Mouse (Mus musculus) embryonic fibroblast, embryonic 13.5 days (primary cell): ENCODE measurements around the gene Ahdc1. TPM values are rescaled to one million over a fixed set of nuclear protein-coding genes. Genes with fewer than 3 reads are reported as not detected.
"Not testable (repeated sequence)": the region's sequence is repeated elsewhere in the genome, so short reads cannot be mapped to it uniquely, and the experiment has no call there.

Experiments used
- H3K27ac ChIP-seq: 2 replicates; pipeline ENCODE4 v1.5.1; 2012; ENCODE audit warnings: low read length, control low read depth, inconsistent platforms; ENCODE audit not compliant: insufficient read depth
- H3K4me1 ChIP-seq: 2 replicates; pipeline ENCODE4 v1.6.1; 2011; ENCODE audit warnings: low read length; ENCODE audit not compliant: control insufficient read depth, insufficient read depth
- H3K4me3 ChIP-seq: 2 replicates; pipeline ENCODE4 v1.5.1; 2011; ENCODE audit warnings: mild to moderate bottlenecking, control low read depth, low read length; ENCODE audit not compliant: insufficient read depth
- CTCF ChIP-seq: IDR thresholded peaks from 2 replicates; pipeline ENCODE4 v1.5.1; 2011; ENCODE audit warnings: mild to moderate bottlenecking, control low read depth, low read length, moderate library complexity, borderline replicate concordance; ENCODE audit not compliant: insufficient read depth
- POLR2A ChIP-seq: IDR thresholded peaks from 2 replicates; pipeline ENCODE4 v1.6.1; 2011; ENCODE audit warnings: low read depth, mild to moderate bottlenecking, control low read depth, low read length, moderate library complexity
- polyA plus RNA-seq: library from polyadenylated mRNA; stranded (reverse); fragments of >200 nt; gene quantifications from 2 replicates; pipeline ENCODE4 v1.2.4, GENCODE M21; 2011; ENCODE audit warnings: low read depth; ENCODE audit not compliant: missing spikeins, insufficient read length

The Ahdc1 gene
- polyA plus RNA-seq, 1 experiment = 46.0 TPM

- TF ChIP-seq POLR2A (no peak), CTCF (no peak)
- Histone ChIP-seq H3K4me3 (no peak overlapping the region), H3K4me1 (no peaks in the 10 kb centered on the region), H3K27ac (no peak overlapping the region)
These were observed 22.3 kb upstream of the Ahdc1 start for GRCm38 (mm10) chr4:132988581-132989355.

- no peak for TF ChIP-seq CTCF
- TF ChIP-seq POLR2A = no peak
- H3K4me3 ChIP-seq = no peak overlapping the region
These were observed 17.5 kb upstream of the Ahdc1 start for GRCm38 (mm10) chr4:132993553-132993952.

GRCm38 (mm10) chr4:132997469-132998237 lies 13.4 kb upstream of the Ahdc1 start:
- Histone ChIP-seq H3K4me3 (no peak overlapping the region), H3K4me1 (no peaks in the 10 kb centered on the region), H3K27ac (no peak overlapping the region)
- TF ChIP-seq POLR2A (no peak), CTCF (no peak)

More at GRCm38 (mm10) chr4:132993553-132993952, 17.5 kb upstream of the Ahdc1 start:
- Histone ChIP-seq H3K4me1 (no peaks in the 10 kb centered on the region), H3K27ac (no peak overlapping the region)

- H3K4me1 ChIP-seq = no peaks in the 10 kb centered on the region
- no peak overlapping the region for H3K4me3 ChIP-seq
- no peak for TF ChIP-seq POLR2A
- no peak for TF ChIP-seq CTCF
- no peak overlapping the region for H3K27ac ChIP-seq
These were observed 8.2 kb upstream of the Ahdc1 start for GRCm38 (mm10) chr4:133002896-133003295.

- Histone ChIP-seq H3K4me1 (no peaks in the 10 kb centered on the region), H3K27ac (no peak overlapping the region), H3K4me3 (no peak overlapping the region)
- no peak for TF ChIP-seq CTCF
- no peak for TF ChIP-seq POLR2A
These were observed 7.6 kb upstream of the Ahdc1 start for GRCm38 (mm10) chr4:133003316-133004018.

- Histone ChIP-seq H3K4me1 (no peaks in the 10 kb centered on the region), H3K4me3 (no peak overlapping the region), H3K27ac (no peak overlapping the region)
- TF ChIP-seq CTCF (peak; percentile 96), POLR2A (no peak)
These were observed 5.8 kb upstream of the Ahdc1 start for GRCm38 (mm10) chr4:133005233-133005632.

GRCm38 (mm10) chr4:133005885-133006451 lies 5.1 kb upstream of the Ahdc1 start:
- not testable (repeated sequence) for H3K4me3 ChIP-seq, H3K4me1 ChIP-seq, H3K27ac ChIP-seq

- no peak for TF ChIP-seq POLR2A
- TF ChIP-seq CTCF = no peak
- Histone ChIP-seq H3K27ac (no peak overlapping the region), H3K4me1 (no peaks in the 10 kb centered on the region), H3K4me3 (no peak overlapping the region)
These were observed 3.3 kb upstream of the Ahdc1 start for GRCm38 (mm10) chr4:133007513-133008380.

GRCm38 (mm10) chr4:133009131-133009530 lies 1.9 kb upstream of the Ahdc1 start:
- Histone ChIP-seq H3K4me3 (no peak overlapping the region), H3K4me1 (no peaks in the 10 kb centered on the region; the same call in 1 of the 2 replicates), H3K27ac (no peak overlapping the region)
- TF ChIP-seq POLR2A = no peak
- no peak for TF ChIP-seq CTCF
